Mouse (Mus musculus) hematopoietic stem cell, adult 5-6 weeks (primary cell): ENCODE data around the gene Xrra1. TPM values are rescaled to one million over a fixed set of nuclear protein-coding genes. Genes with fewer than 3 reads are reported as not detected.

ENCODE experiments used
- ATAC-seq, 2 experiments: fragments of 125-278 bp in 1 of 2; replicated peaks in 1 of 2; 2 replicates each; pipeline ENCODE4 v1.8.0; 2016 to 2017; ENCODE audit warnings: inconsistent platforms in 2 of 2, mild to moderate bottlenecking in 2 of 2, moderate number of reproducible peaks in 2 of 2, low read depth in 1 of 2, moderate TSS enrichment in 1 of 2; ENCODE audit not compliant: low FRiP score in 2 of 2, poor library complexity in 2 of 2, severe bottlenecking in 2 of 2, insufficient read depth in 1 of 2, low TSS enrichment in 1 of 2
- total RNA-seq: library from RNA; stranded (forward); fragments of 172-1452, 232-1000 nt; gene quantifications from 2 replicates; pipeline ENCODE4 v1.2.3, GENCODE M21; 2017

The Xrra1 gene
- total RNA-seq, 1 experiment from 2014 or later = not detected

DNA sequence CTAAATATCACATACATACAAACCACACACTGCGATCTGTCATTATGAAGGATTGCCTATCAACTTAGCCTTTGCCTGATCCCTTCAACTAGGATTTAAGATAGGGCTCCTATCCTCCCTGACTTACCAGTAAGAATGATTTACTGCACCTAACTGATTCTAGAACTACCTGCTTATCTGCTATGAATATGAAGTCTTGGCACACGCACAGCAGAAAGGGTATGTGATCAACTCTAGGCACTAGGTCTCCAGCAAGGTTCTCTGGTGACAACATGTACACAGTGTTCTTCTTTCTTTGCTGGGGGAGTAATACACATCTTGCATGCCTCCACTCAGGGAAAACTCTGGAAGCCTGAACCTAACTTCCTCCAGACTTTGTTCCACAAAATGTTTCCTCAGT lies 102.6 kb downstream of the Xrra1 start:
- ATAC-seq = no peak

DNA sequence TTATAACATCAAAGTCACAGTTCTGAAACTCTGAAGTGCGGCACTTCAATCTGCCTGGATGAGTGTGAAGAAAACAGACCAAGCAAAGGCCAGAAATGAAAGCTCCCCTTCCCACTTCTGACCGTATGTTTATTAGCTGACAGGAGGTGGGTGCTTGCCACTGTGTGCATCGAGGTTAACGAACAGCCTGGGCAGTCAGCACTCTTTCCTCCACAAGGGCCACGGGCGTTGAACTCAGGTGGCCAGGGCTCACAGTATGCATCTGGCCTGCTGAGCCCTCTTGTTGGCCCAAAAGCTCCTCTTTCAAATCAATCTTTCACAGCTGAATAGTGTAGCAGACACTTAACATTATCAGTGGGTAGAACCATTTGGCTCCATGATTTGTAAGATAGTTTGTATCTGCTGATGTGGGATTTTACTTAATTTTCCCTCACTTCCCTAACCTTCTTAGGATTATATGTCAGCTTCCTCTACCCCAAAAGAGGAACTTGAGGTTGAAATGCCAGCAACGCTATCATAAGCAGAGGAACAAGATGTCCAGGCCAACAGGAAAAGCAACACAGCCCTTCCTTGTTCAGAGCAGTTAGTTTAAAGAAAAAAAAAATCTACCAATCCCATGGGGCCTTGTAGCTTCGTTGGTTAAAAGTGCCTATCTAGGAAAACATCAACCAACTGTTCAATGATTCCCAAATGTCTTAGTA lies 103.8 kb downstream of the Xrra1 start:
- peak; percentile 69 to 81 for ATAC-seq

DNA sequence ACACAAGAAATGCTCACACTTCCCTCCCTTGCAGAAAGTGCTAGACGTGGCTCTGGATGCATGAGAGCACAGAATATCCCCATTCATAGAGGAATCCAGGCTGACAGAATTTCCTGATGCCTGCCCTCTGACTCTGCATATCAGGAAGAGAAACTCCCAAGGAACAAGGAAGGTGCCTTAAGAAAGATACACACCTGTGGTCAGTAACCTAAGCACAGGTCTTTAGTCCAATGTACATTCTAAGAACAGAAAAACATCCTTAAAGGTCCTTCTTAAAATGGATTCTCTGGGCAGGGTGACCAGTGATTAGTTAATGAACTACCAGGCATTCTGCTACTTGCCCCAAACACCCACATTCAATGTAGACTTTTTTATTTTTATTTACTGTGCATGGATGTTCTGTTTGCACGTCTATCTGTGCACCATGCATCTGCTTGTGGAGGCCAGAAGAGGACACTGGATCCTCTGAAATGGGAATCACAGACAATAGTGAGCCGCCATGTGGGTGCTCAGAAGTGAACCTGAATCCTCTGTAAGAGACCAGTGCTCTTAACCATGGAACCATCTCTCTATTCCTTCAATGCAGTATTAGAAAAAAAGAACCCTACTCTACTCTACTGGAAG lies 104.4 kb downstream of the Xrra1 start:
- 0 out of 4 replicates have a peak, but pooled peaks of 1 of the 2 experiments have one; percentile 18 for ATAC-seq

DNA sequence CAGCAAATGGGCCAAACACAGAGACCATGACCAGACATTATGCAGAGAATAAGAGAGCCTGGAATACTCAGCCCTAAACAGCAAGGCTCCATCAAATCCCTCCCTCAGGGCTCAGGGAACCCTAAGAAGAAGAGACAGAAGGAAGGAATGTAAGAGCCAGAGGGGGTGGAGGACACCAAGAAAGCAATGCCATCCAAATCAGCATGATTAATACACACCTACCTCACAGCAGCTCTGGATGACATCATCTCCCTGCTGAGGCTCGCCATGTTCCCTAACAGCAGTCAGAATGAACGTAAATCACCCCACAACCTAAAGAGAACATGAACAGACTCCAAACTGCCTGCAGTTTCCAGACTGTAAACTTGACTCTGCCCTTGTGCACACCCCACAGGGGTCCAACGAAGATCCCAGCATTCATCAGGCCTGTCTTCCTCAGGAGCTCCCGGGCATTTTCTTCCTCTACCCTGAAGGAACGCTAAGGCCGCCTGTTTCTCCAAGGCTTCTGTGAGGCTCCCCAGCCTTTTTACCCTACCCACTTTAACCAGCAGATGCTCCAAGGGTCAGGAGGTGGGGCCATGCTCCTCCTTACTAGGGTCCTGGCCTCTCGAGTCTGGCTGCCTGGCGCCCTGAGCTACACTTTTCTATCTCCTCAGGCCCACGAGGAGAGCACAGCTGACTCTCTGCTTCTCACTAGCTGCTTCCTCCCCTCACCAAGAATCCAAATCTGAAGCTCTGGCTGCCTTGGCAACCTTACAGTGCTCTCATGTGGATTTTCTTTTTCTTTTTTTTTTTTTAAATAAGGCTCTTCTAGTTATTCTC lies 106.3 kb downstream of the Xrra1 start:
- peak; percentile 16 to 24; a peak in 1 of 4 replicates for ATAC-seq

DNA sequence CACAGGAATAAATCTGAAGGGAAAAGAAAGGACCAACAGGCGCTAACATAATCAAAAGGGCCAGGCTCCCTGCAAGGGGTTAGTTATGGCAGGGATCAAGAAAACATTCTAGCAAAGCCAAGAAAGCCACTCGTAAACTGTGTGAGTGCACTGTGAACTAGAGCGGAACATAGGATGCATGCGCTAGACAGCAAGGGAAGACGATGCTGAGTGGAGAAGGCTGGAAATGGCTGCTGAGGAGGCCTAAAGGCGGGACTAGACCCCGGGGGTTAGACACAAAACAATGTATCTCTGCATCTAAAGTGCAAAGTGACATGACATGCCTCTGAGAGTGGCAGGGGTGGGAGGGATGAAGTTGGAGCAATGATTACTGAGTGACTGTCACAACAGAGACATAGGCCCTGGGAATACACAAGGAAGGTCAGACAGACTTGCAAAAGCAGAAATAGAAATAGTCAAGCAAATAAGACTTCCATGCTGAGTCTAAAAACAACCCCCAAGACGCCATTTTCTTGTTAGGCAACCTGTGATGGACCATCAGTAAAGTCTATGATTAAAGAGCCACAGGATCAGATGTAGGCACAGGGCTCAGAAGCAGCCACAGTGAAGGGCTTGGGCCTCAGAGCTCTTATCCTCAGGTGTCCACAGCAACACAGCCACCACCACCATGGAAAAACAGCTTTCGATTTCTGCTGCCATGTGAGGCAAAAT lies 107.2 kb downstream of the Xrra1 start:
- ATAC-seq = no peak

Other genes starting within 250 kb of the Xrra1 start
- not detected in 2 replicates for gene Tpbgl, start 232.0 kb upstream of the Xrra1 start, total RNA-seq
- 1.4 and 2.6 TPM in 2 replicates for gene Slco2b1, start 147.8 kb upstream of the Xrra1 start, total RNA-seq
- not detected in 2 replicates for gene Olfr520, start 128.8 kb upstream of the Xrra1 start, total RNA-seq
- not detected in 2 replicates for gene Olfr521, start 95.6 kb upstream of the Xrra1 start, total RNA-seq
- gene Neu3, start 30.7 kb upstream of the Xrra1 start, total RNA-seq = 3.7 and 6.1 TPM in 2 replicates
- gene Spcs2, start 4.3 kb downstream of the Xrra1 start, total RNA-seq = 168 and 175 TPM in 2 replicates
- gene Rnf169, start 121.3 kb downstream of the Xrra1 start, total RNA-seq = 23.1 and 30.9 TPM in 2 replicates
- not detected in 2 replicates for gene Chrdl2, start 147.1 kb downstream of the Xrra1 start, total RNA-seq